Mouse (Mus musculus): ENCODE results near the gene Cltrn.

GRCm38 (mm10) chrX:164038882-164039281 is 49.7 kb upstream of the Cltrn start:
- no peak for TF ChIP-seq CTCF (IDR thresholded peaks at IDR 0.05; ENCODE audit: low read depth, low read length)
- TF ChIP-seq POLR2A (IDR thresholded peaks at IDR 0.05; ENCODE audit: extremely low read depth, insufficient read depth, low read length) = no peak
